Mouse (Mus musculus) urinary bladder, postnatal 25 days (tissue): ENCODE data around the gene Kcnq5.
"Not testable (repeated sequence)": the region's sequence is repeated elsewhere in the genome, so short reads cannot be mapped to it uniquely, and the experiment has no call there.

Experiments
- DNase-seq: peaks from one replicate; pipeline ENCODE4 v3.0.0; 2022; ENCODE audit warnings: low spot score

Kcnq5 gene

DNA sequence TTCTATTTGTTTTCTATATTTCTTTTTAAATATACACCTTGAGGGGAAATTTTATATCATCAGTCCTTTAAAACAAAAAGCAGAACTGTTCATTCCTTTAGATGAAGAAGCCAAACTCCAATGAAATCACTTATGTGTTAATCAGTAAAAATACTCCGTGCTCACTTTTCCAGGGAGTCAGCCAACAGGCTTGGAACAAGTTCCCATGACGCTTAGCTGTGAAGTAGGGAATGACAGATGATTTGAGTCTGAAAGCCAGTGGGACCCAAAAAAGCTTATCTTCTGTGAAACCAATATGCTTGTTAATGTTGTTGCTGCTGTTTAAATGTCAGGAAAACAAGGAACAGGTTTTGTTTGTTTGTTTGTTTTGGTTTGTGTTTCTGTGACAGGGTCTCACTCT, 326.3 kb downstream of the Kcnq5 start:
- DNase-seq = no peak

- no peak for DNase-seq
Measured at GRCm38 (mm10) chr1:21634013-21634412, 327.7 kb downstream of the Kcnq5 start.

DNA sequence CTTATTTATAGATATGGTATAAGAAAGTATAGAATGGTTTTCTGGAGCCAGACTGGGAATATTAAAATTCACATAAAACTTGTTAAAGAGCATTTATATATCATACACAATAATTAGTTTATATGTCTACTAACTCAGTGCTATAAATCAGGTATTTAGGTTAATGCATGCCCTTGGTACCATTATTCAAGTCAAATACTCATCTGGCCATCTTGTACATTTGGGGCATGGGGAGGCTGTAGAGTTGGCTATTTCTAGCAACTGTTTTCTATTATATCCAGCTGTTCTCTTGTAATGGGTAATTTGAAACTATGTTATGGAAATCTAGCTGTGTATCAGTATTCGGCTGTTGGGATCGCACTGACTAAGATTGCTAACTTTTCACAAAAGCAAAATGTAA, 339.3 kb downstream of the Kcnq5 start:
- no peak for DNase-seq

GRCm38 (mm10) chr1:21622039-21622438, 339.7 kb downstream of the Kcnq5 start:
- DNase-seq = no peak

GRCm38 (mm10) chr1:21618712-21619111, 343.0 kb downstream of the Kcnq5 start:
- DNase-seq = no peak

DNA sequence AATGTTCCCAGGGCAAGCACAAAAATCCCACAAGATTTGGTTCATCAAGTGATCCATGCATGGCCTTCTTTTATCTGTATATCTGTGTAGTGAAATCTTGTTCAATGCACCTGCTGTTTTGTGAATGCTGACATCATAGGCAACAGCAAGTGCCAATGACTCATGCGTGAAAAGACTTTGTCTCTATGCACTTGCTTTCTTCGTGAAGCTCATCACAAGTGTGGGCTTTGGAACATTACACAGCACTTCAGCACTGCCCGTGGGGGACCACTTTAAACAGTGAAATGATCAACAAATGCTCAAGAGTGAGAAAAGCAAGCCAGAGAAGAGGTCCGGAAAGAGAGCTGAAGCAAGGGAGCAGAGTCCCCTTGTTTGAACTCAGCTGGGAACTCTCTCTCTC, 345.1 kb downstream of the Kcnq5 start:
- DNase-seq = no peak

DNA sequence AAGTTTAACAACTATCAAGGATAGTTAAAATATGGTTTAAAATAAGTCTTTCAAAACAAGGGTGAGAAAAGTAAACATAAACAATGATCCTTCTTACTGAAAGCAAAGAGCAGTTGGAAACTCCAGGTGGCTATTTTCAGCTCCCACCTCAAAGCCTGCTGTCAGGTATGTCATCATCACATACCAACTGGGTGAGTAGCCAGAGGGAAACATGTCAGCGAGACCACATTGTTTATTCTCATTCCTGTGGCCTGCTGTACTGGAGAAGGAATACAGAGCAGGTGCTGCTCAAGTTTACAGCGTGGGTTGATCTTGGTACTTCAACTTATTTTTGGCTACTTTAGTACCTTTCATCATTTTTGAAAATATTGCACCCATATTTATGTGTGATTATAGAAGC, 347.8 kb downstream of the Kcnq5 start:
- DNase-seq = no peak

DNA sequence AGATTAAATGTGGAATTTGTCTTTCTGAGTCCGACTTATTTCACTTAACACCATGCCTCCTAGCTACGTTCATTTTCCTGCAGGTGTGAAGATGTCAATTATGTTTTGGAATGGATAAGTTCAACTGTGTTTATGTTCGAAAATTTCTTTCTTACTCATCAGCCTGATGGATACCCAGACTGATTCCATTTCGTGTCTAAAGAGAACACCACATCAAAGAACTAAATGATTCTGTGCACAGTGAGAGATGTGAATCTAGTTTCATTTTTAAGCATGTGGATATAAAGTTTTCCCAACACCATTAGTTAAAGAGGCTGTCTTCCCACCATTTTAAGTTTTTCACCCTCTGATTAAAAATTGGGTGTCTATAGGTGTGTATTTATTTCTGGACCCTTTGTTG, 357.7 kb downstream of the Kcnq5 start:
- DNase-seq = no peak

DNA sequence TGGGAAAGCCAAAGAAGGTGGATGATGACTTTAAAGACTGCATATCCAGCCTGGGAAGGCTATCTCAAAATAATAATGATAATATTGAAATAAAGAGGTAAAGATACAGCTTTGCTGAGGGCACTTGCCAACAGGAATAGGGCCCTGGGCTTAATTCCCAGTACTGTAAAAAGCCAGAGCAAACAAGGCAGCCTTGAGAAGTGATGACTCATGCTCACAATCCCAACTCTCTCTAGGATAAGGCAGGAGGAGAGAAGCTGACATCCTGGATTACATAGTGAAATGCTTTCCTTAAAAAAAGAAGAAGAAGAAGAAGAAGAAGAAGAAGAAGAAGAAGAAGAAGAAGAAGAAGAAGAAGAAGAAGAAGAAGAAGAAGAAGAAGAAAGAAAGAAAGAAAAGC, 359.2 kb downstream of the Kcnq5 start:
- DNase-seq = no peak

DNA sequence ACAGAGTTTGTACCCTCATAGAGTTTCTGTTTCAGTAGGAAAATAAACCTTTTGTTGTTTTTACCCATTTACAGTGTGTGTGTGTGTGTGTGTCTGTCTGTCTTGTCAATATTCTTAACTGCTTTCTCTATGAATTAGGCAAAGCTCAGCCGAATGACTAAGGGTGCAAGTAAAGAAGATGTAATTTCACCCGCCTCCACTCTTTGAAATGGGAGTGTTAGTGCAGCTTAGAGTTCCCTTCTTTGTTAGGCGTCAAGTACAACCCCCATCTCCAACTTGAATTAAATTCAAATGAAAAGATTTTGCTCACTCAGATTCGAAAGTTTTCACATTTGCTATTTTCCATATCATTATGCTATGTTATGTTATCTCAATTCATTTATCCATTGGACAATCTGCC, 361.1 kb downstream of the Kcnq5 start:
- DNase-seq = no peak

DNA sequence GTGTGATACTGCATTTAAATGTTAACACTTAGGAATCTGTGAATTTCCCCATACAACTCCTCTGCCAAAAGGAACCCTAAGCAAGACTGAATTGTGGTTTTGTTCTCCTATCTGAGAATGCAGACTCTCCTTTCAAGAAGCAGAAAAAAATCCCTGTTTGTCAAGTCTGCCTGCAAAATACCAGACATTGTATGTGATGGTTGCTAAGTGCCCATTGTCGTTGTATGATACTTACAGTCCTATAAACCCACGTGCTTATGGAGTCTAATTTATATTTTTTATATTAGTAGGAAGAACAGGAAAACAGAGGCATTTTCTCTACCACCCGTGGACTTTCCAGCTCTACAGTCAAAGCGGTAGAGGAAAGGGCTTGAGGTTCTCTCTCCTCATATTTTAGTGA, 367.9 kb downstream of the Kcnq5 start:
- no peak for DNase-seq

GRCm38 (mm10) chr1:21567397-21567796, 394.3 kb downstream of the Kcnq5 start:
- DNase-seq = not testable (repeated sequence)

DNA sequence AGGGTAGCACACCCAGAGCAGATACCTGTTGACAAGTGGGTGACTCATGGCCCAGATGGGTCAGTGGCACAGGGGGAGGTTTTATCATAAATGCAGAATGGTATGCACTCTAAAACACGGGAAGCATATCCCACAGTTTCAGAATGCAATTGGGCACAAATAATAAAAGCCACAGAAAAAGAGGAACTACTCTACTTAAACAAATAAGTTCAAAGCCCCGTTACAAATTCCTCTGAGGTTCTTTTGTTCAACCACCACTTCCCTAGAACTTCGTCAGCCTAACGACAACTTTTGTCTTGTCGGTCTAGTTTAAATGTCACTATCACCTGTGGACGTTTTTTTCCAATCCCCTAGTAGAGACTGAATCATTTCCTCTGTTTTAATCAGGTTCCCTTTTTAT, 407.1 kb downstream of the Kcnq5 start:
- DNase-seq = no peak

DNA sequence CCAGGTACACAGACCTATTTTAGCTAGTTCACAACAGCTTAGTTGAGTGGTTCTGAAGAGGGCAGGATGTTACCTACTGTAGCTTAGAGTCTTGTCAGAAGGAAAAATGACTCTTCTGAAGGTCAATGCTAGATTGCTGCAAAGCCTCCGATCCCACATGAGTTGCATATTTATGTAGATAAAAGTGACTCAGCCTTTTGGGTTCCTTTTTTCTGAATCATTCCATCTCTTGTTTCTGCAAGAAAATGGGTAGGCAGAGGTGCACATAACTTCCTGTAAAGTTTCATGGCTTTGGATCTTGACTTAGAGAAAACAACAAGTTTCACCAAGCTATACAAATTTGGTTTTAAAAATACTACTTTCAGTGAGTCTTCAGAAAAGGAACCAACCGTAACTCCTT, 409.0 kb downstream of the Kcnq5 start:
- no peak for DNase-seq

DNA sequence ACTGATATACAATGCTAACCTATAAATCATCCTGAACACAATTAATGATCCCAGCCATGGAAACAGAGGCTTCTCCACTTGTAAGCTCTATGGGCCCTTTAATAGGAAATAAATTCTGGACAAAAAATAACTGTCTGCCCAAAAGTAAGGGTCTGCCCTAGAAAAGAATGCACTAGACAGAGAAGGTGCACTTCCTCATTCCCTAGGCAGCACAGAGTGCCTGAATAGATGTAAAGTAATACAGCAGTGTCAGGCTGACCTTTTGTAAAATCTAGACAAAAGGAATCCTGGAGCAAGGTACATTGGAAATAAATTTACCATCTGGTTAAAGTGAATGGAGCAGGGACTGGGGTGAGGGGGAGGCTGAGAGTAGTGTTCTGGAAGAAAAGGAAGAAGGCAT, 417.8 kb downstream of the Kcnq5 start:
- DNase-seq = no peak

- DNase-seq = no peak
Measured at GRCm38 (mm10) chr1:21539486-21539885, 422.3 kb downstream of the Kcnq5 start.

DNA sequence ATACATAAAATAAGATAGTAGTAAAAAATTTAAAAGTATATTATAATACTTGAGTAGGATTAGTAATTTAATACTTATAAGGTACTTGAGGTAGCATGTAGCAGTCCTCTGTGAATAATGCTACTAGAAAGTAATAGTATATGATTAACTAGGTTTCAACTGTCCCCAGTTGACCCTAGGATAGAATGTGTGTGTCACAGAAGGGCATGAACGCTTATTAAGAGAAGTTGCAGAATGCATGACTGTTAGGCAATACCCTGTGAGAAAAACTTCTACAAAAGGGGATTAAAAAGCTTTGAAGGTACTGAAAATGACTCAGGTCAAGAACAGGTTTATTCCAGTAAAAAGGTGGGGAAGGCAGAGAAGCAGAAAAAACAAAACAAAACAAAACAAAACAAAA, 430.9 kb downstream of the Kcnq5 start:
- DNase-seq = no peak

GRCm38 (mm10) chr1:21521995-21522394, 439.7 kb downstream of the Kcnq5 start:
- DNase-seq = no peak

- DNase-seq = no peak
Measured at GRCm38 (mm10) chr1:21521475-21521874, 440.3 kb downstream of the Kcnq5 start.

- no peak for DNase-seq
Measured at GRCm38 (mm10) chr1:21520116-21520645, 441.6 kb downstream of the Kcnq5 start.

GRCm38 (mm10) chr1:21506665-21507064, 455.1 kb downstream of the Kcnq5 start:
- DNase-seq = no peak

GRCm38 (mm10) chr1:21499815-21500534, 461.8 kb downstream of the Kcnq5 start:
- DNase-seq = no peak

GRCm38 (mm10) chr1:21496307-21496706, 465.4 kb downstream of the Kcnq5 start:
- no peak for DNase-seq

DNA sequence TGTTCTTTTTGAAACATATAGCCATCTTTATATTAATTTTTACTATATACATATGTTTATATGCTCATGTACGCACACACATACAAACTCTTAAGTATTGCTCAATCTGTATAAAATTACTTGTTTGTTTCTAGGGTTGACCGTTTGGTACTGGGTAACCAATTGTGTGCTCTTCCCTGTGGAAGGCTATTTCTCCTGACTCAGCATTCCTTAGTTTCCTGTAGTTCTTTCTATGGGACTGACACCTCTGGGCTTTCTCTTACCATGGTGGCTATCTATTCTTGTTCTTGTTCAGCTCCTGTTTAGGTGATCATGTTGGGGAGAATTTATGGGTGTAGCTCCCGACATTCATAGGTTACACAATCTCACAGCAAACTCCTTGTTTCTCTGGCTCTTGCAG, 473.1 kb downstream of the Kcnq5 start:
- DNase-seq = no peak
